Mouse (Mus musculus): ENCODE results near the gene Babam2.

- no peak for TF ChIP-seq CTCF (IDR thresholded peaks at IDR 0.05; ENCODE audit: low read depth)
- TF ChIP-seq EP300 (IDR thresholded peaks at IDR 0.05; ENCODE audit: low read depth): no peak
Observed at GRCm38 (mm10) chr5:31959886-31960285, 262.4 kb downstream of the Babam2 start.

Data from liver, postnatal 0 days (tissue).